Mouse (Mus musculus): Measurements from ENCODE around the gene Wwox.

GRCm38 (mm10) chr8:114974336-114974950, 535.0 kb downstream of the Wwox start:
- TF ChIP-seq E2F4 (IDR thresholded peaks at IDR 0.05; ENCODE audit: insufficient replicate concordance, low read depth, low read length) (no peak), USF1 (IDR thresholded peaks at IDR 0.05; ENCODE audit: low read depth, low read length) (no peak)
